Mouse (Mus musculus) ES-E14 (cell line): ENCODE data around the gene Mob3b.

Source experiments
- CHD2 ChIP-seq: IDR thresholded peaks from 2 replicates; pipeline ENCODE4 v1.6.1; 2014; ENCODE audit warnings: mild to moderate bottlenecking, low read depth, low read length, inconsistent platforms
- ZC3H11A ChIP-seq: IDR thresholded peaks from 2 replicates; pipeline ENCODE4 v1.6.1; 2012; ENCODE audit warnings: low read depth, mild to moderate bottlenecking, inconsistent platforms, low read length, borderline replicate concordance
- ZNF384 ChIP-seq: IDR thresholded peaks from 2 replicates; pipeline ENCODE4 v1.6.1; 2012; ENCODE audit warnings: low read depth, low read length, inconsistent platforms

GRCm38 (mm10) chr4:34980461-34981039, 176.7 kb downstream of the Mob3b start:
- no peak for TF ChIP-seq ZNF384
- no peak for TF ChIP-seq ZC3H11A
- no peak for TF ChIP-seq CHD2
